In the genomic region with DNA sequence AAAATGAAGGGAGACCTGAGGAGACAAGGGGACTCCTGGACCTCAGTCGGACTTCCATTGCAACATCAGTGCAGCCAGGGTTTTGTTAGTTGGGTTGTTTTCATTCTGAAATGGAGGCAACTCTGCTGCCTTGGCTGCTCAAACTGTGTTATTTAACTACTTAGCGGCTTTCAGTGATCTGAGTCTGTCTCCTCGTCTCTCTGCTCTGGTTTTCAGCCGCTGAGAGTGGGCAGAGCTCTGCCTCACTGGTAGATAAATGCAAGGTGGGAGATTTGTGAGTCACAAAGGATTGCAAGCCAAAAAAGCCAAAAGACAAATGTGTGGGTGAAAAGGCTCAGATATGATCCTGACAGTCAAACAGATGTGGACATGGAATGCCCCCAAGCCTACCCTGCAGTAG, we compare ENCODE assay signal across 29 mouse cellular contexts.
DNase-seq lines count a peak whose midpoint lies in the region; ATAC-seq and TF ChIP-seq lines count a peak whose summit lies in the region.
"Had no signal": no experiment of that assay in that cellular context is flagged by ENCODE, and none has a peak within 500 bp of the region (broad histone marks: within the 10 kb centered on the region; RNA-seq: fewer than 3 reads in every experiment).

No protein-coding gene starts in this region.

- DNase-seq in layer of hippocampus, adult 2 months (ENCODE audit: low spot score in 2 of 2), result no peak
- DNase-seq in layer of hippocampus, postnatal 10 days (ENCODE audit: low spot score in 2 of 2), result no peak
- DNase-seq in lung, postnatal 10 days, result peak; percentile 35
- no peak for DNase-seq in lung, adult 2 months
- peak; percentile 33 to 35 for DNase-seq in right cerebral cortex, postnatal 36 days (ENCODE audit: low spot score in 2 of 2)
- no peak for DNase-seq in right cerebral cortex, postnatal 25 days
- DNase-seq in stomach, postnatal 0 days (ENCODE audit: low spot score), result no peak
- DNase-seq: adrenal gland, postnatal 14 days; cerebellum, adult 11-12 months; cerebellum, adult 9-11 months; gastrocnemius, postnatal 25 days; heart, adult 18-20 months; heart, postnatal 4 days; kidney, adult 8-10 months; spleen, adult 18-20 months; thymus, adult 2 months; thymus, postnatal 36 days had no signal

- no peaks in the 10 kb centered on the region; the same call in 1 of the 2 replicates for H3K4me1 ChIP-seq in lung, adult 2 months (ENCODE audit: control insufficient read depth, insufficient read depth, low read length)
- H3K4me1 ChIP-seq in stomach, postnatal 0 days (replicated peaks; ENCODE audit: control insufficient read depth, insufficient read depth), result no peaks in the 10 kb centered on the region
- H3K4me1 ChIP-seq: midbrain, embryonic 13.5 days had no signal

- no peak for TF ChIP-seq EP300 in stomach, postnatal 0 days (optimal IDR thresholded peaks at IDR 0.05)

- H3K4me3 ChIP-seq in layer of hippocampus, adult 2 months, result no peak overlapping the region
- no peak overlapping the region for H3K4me3 ChIP-seq in lung, adult 2 months (replicated peaks; ENCODE audit: extremely low read depth, low read depth, low read length)
- no peak overlapping the region for H3K4me3 ChIP-seq in stomach, postnatal 0 days (ENCODE audit: low read depth, low read length)
- H3K4me3 ChIP-seq: erythroblast, embryonic 14.5 days; heart, embryonic 12.5 days; hindbrain, embryonic 13.5 days; limb, embryonic 10.5 days; limb, embryonic 15.5 days; midbrain, embryonic 13.5 days; neural tube, embryonic 15.5 days had no signal

- TF ChIP-seq CTCF in layer of hippocampus, adult 2 months (conservative IDR thresholded peaks at IDR 0.05), result no peak
- TF ChIP-seq CTCF in lung, adult 2 months (IDR thresholded peaks at IDR 0.05; ENCODE audit: insufficient read depth, low read length), result no peak
- no peak for TF ChIP-seq CTCF in stomach, postnatal 0 days (IDR thresholded peaks at IDR 0.05; ENCODE audit: low read depth)

- no peak overlapping the region for H3K4me2 ChIP-seq in stomach, postnatal 0 days (replicated peaks; ENCODE audit: low read depth)
- H3K4me2 ChIP-seq: heart, embryonic 12.5 days; hindbrain, embryonic 13.5 days; limb, embryonic 15.5 days; midbrain, embryonic 13.5 days; neural tube, embryonic 15.5 days had no signal

- 79% methylated on average over 4 of the region's 4 CpGs for WGBS in lung, adult 2 months
- WGBS in stomach, postnatal 0 days, result 74% methylated on average over 4 of the region's 4 CpGs

- no peak overlapping the region for H3K9ac ChIP-seq in stomach, postnatal 0 days (ENCODE audit: low read length)
- H3K9ac ChIP-seq: heart, embryonic 12.5 days; hindbrain, embryonic 13.5 days; limb, embryonic 15.5 days; midbrain, embryonic 13.5 days; neural tube, embryonic 15.5 days had no signal

- no peak for TF ChIP-seq POLR2A in lung, adult 2 months (IDR thresholded peaks at IDR 0.05; ENCODE audit: borderline replicate concordance, extremely low read depth, low read depth, low read length)

- ATAC-seq in stomach, postnatal 0 days (ENCODE audit: low FRiP score, low TSS enrichment), result no peak
- ATAC-seq: CD4-positive, CD25-positive, alpha-beta regulatory T cell, adult 4 months; forebrain, embryonic 16.5 days; intestine, embryonic 16.5 days; midbrain, embryonic 13.5 days had no signal

- H3K27me3 ChIP-seq in stomach, postnatal 0 days (ENCODE audit: control insufficient read depth, insufficient read depth, low read length), result no peaks in the 10 kb centered on the region
- H3K27me3 ChIP-seq: heart, embryonic 12.5 days; hindbrain, embryonic 13.5 days; limb, embryonic 15.5 days; midbrain, embryonic 13.5 days; neural tube, embryonic 15.5 days had no signal

- H3K27ac ChIP-seq in layer of hippocampus, adult 2 months, result peak overlapping the region; percentile 78
- no peak overlapping the region for H3K27ac ChIP-seq in stomach, postnatal 0 days (replicated peaks)
- H3K27ac ChIP-seq: hindbrain, embryonic 13.5 days; kidney, postnatal 0 days; limb, embryonic 10.5 days; limb, embryonic 15.5 days; macrophage; midbrain, embryonic 13.5 days; neural tube, embryonic 15.5 days had no signal

- no peaks in the 10 kb centered on the region for H3K9me3 ChIP-seq in stomach, postnatal 0 days (ENCODE audit: control insufficient read depth, low read length)
- H3K9me3 ChIP-seq: heart, embryonic 12.5 days; hindbrain, embryonic 13.5 days; limb, embryonic 10.5 days; limb, embryonic 15.5 days; midbrain, embryonic 13.5 days; neural tube, embryonic 15.5 days had no signal

- no peaks in the 10 kb centered on the region for H3K36me3 ChIP-seq in stomach, postnatal 0 days (ENCODE audit: control insufficient read depth, insufficient read depth, low read length)
- H3K36me3 ChIP-seq: heart, embryonic 12.5 days; hindbrain, embryonic 13.5 days; limb, embryonic 15.5 days; midbrain, embryonic 13.5 days; neural tube, embryonic 15.5 days had no signal

Comparison
In these comparisons a context has a peak if more than half of its experiments do, and no peak if none do; other contexts are left out.
1. DNase-seq: peak in lung, postnatal 10 days (single experiment) and right cerebral cortex, postnatal 36 days (2 of 2); none in layer of hippocampus, adult 2 months (0 of 2), layer of hippocampus, postnatal 10 days (0 of 2), lung, adult 2 months (single experiment), right cerebral cortex, postnatal 25 days (single experiment) and stomach, postnatal 0 days (single experiment).